Mouse (Mus musculus) neural tube, embryonic 14.5 days (tissue): ENCODE data around the gene Zfp990. TPM values are rescaled to one million over a fixed set of nuclear protein-coding genes. Genes with fewer than 3 reads are reported as not detected.
"Not testable (repeated sequence)": the region's sequence is repeated elsewhere in the genome, so short reads cannot be mapped to it uniquely, and the experiment has no call there.

Experiments used
- ATAC-seq: fragments of 200-750 bp; cut with Nextera tagmentation; 2 replicates; pipeline ENCODE4 v1.8.0; 2017; ENCODE audit warnings: low read depth, mild to moderate bottlenecking, moderate TSS enrichment, moderate library complexity
- H3K27ac ChIP-seq: fragments of 300-500 bp; sonication (generic); 2 replicates; pipeline ENCODE4 v1.5.1; 2014; ENCODE audit warnings: low read depth, mild to moderate bottlenecking, control low read depth, low read length, moderate library complexity, mixed read lengths
- H3K27me3 ChIP-seq: fragments of 300-500 bp; sonication (generic); 2 replicates; pipeline ENCODE4 v1.6.1; 2014; ENCODE audit warnings: low read length; ENCODE audit not compliant: control insufficient read depth, insufficient read depth
- H3K36me3 ChIP-seq: fragments of 300-500 bp; sonication (generic); 2 replicates; pipeline ENCODE4 v1.6.1; 2014; ENCODE audit warnings: low read length, mixed read lengths; ENCODE audit not compliant: control insufficient read depth, insufficient read depth
- H3K4me1 ChIP-seq: fragments of 300-500 bp; sonication (generic); 2 replicates; pipeline ENCODE4 v1.6.1; 2014; ENCODE audit warnings: low read length; ENCODE audit not compliant: control insufficient read depth, insufficient read depth
- H3K4me2 ChIP-seq: fragments of 300-500 bp; sonication (generic); 2 replicates; pipeline ENCODE4 v1.6.1; 2014; ENCODE audit warnings: mild to moderate bottlenecking, low read depth, low read length, control low read depth
- H3K4me3 ChIP-seq: fragments of 300-500 bp; sonication (generic); 2 replicates; pipeline ENCODE4 v1.5.1; 2014; ENCODE audit warnings: low read depth, low read length, control low read depth, mixed read lengths
- H3K9ac ChIP-seq: fragments of 300-500 bp; sonication (generic); replicated peaks from 2 replicates; pipeline ENCODE4 v1.6.1; 2014; ENCODE audit warnings: low read depth, mild to moderate bottlenecking, control low read depth, low read length, mixed read lengths
- H3K9me3 ChIP-seq: fragments of 300-500 bp; sonication (generic); 2 replicates; pipeline ENCODE4 v1.6.1; 2016; ENCODE audit warnings: low read length; ENCODE audit not compliant: control insufficient read depth
- WGBS: fragments of 180-500 bp; shearing (Covaris S2); extraction: QIAGEN DNeasy Blood & Tissue Kit; methylation state at CpG from one replicate; pipeline ENCODE4 v1.1.7; 2014; 5-methylcytosine and 5-hydroxymethylcytosine counted together
- polyA plus RNA-seq: library from polyadenylated mRNA; unstranded; fragments of >200 nt; fragmentation: Nextera tagmentation; extraction: Ambion mirVana; gene quantifications from 2 replicates; pipeline ENCODE4 v1.2.1, GENCODE M21; 2014

Gene Zfp990
- polyA plus RNA-seq, 1 experiment from 2014 or later: 0.07 TPM

- not testable (repeated sequence) for H3K4me2 ChIP-seq, H3K27ac ChIP-seq, H3K27me3 ChIP-seq, H3K4me1 ChIP-seq, H3K9ac ChIP-seq, H3K36me3 ChIP-seq, H3K4me3 ChIP-seq, H3K9me3 ChIP-seq, ATAC-seq
- 91% methylated on average over 1 of the region's 1 CpGs for WGBS
Measured at GRCm38 (mm10) chr4:145517391-145517790, 6.8 kb downstream of the Zfp990 start.

GRCm38 (mm10) chr4:145543861-145544260, 33.3 kb downstream of the Zfp990 start:
- 83% methylated on average over 5 of the region's 5 CpGs for WGBS
- ATAC-seq: not testable (repeated sequence)

GRCm38 (mm10) chr4:145545106-145545505, 34.5 kb downstream of the Zfp990 start:
- not testable (repeated sequence) for H3K27ac ChIP-seq, H3K4me3 ChIP-seq, H3K4me2 ChIP-seq, H3K27me3 ChIP-seq, ATAC-seq, H3K4me1 ChIP-seq, H3K9ac ChIP-seq, H3K36me3 ChIP-seq
- peaks cover 13% of the 10 kb centered on the region for H3K9me3 ChIP-seq
- 24% methylated on average over 2 of the region's 2 CpGs for WGBS

More at GRCm38 (mm10) chr4:145543861-145544260, 33.3 kb downstream of the Zfp990 start:
- H3K4me2 ChIP-seq, H3K27me3 ChIP-seq, H3K4me3 ChIP-seq, H3K9ac ChIP-seq, H3K4me1 ChIP-seq, H3K27ac ChIP-seq, H3K36me3 ChIP-seq: not testable (repeated sequence)
- peaks cover 13% of the 10 kb centered on the region for H3K9me3 ChIP-seq

GRCm38 (mm10) chr4:145545734-145546349, 35.3 kb downstream of the Zfp990 start:
- H3K4me2 ChIP-seq, H3K4me1 ChIP-seq, ATAC-seq, H3K27me3 ChIP-seq, H3K4me3 ChIP-seq, H3K27ac ChIP-seq, H3K36me3 ChIP-seq, H3K9ac ChIP-seq: not testable (repeated sequence)
- 72% methylated on average over 6 of the region's 6 CpGs for WGBS
- H3K9me3 ChIP-seq: peaks cover 13% of the 10 kb centered on the region

- ATAC-seq, H3K9ac ChIP-seq, H3K36me3 ChIP-seq, H3K27me3 ChIP-seq, H3K4me1 ChIP-seq, H3K4me3 ChIP-seq, H3K4me2 ChIP-seq, H3K9me3 ChIP-seq, H3K27ac ChIP-seq: not testable (repeated sequence)
- 94% methylated on average over 3 of the region's 3 CpGs for WGBS
Measured at GRCm38 (mm10) chr4:145546477-145546876, 35.9 kb downstream of the Zfp990 start.

GRCm38 (mm10) chr4:145556680-145557079, 46.1 kb downstream of the Zfp990 start:
- H3K4me3 ChIP-seq: no peak overlapping the region

GRCm38 (mm10) chr4:145559505-145560099, 49.0 kb downstream of the Zfp990 start:
- Histone ChIP-seq H3K27ac (no peak overlapping the region), H3K9me3 (peaks cover 19% of the 10 kb centered on the region), H3K9ac (no peak overlapping the region), H3K4me1 (no peaks in the 10 kb centered on the region), H3K4me2 (no peak overlapping the region), H3K4me3 (no peak overlapping the region), H3K27me3 (no peaks in the 10 kb centered on the region), H3K36me3 (no peaks in the 10 kb centered on the region)
- ATAC-seq: no peak
- WGBS: 47% methylated on average over 3 of the region's 3 CpGs

More at GRCm38 (mm10) chr4:145556680-145557079, 46.1 kb downstream of the Zfp990 start:
- ATAC-seq: no peak
- whole genome bisulfite sequencing: 68% methylated on average over 1 of the region's 1 CpGs
- Histone ChIP-seq H3K9ac (no peak overlapping the region), H3K4me1 (no peaks in the 10 kb centered on the region), H3K9me3 (peaks cover 22% of the 10 kb centered on the region), H3K4me2 (no peak overlapping the region), H3K27ac (no peak overlapping the region), H3K27me3 (no peaks in the 10 kb centered on the region), H3K36me3 (no peaks in the 10 kb centered on the region)

GRCm38 (mm10) chr4:145564111-145564821, 53.7 kb downstream of the Zfp990 start:
- H3K9ac ChIP-seq: no peak overlapping the region
- no peak overlapping the region for H3K4me2 ChIP-seq
- H3K4me3 ChIP-seq: no peak overlapping the region
- no peak overlapping the region for H3K27ac ChIP-seq
- H3K4me1 ChIP-seq: no peaks in the 10 kb centered on the region
- 80% methylated on average over 3 of the region's 3 CpGs for WGBS
- peaks cover 8% of the 10 kb centered on the region for H3K9me3 ChIP-seq
- no peaks in the 10 kb centered on the region for H3K36me3 ChIP-seq
- no peaks in the 10 kb centered on the region for H3K27me3 ChIP-seq
- ATAC-seq: no peak

- 94% methylated on average over 6 of the region's 10 CpGs for WGBS
- H3K27ac ChIP-seq, H3K9ac ChIP-seq, H3K27me3 ChIP-seq, H3K9me3 ChIP-seq, H3K4me2 ChIP-seq, H3K4me3 ChIP-seq, H3K4me1 ChIP-seq, ATAC-seq, H3K36me3 ChIP-seq: not testable (repeated sequence)
Measured at GRCm38 (mm10) chr4:145570461-145570860, 59.9 kb downstream of the Zfp990 start.
